Mouse (Mus musculus): ENCODE results near the gene Trim10. TPM values are rescaled to one million over a fixed set of nuclear protein-coding genes. Genes with fewer than 3 reads are reported as not detected.

Trim10 gene
- polyA plus RNA-seq (2012; fragmentation: generic; extraction: Trizol), result under 1 TPM in 1 of 2 experiments, not detected in 1; 0.01 TPM

GRCm38 (mm10) chr17:36869284-36869954 is at the start of gene Trim10:
Gene Trim10 (plus strand): TSS chr17:36869574.

GRCm38 (mm10) chr17:36836874-36837647 is 32.3 kb upstream of the Trim10 start, which contains the start of gene Trim26:
Gene Trim26 (plus strand): TSS chr17:36837134.

GRCm38 (mm10) chr17:36866719-36867527 is 2.5 kb upstream of the Trim10 start, which contains the start of gene Trim15:
Gene Trim15 (minus strand): TSS chr17:36867210.

GRCm38 (mm10) chr17:36890073-36890903 is 20.9 kb downstream of the Trim10 start, which contains the start of gene Trim40:
Gene Trim40 (minus strand): TSS chr17:36890123.

GRCm38 (mm10) chr17:36897552-36898205 is 28.3 kb downstream of the Trim10 start, which contains the start of gene Trim31:
Gene Trim31 (plus strand): TSS chr17:36898118.

Other genes starting within 250 kb of the Trim10 start
- not detected for gene H2-M9, start 226.9 kb upstream of the Trim10 start, polyA plus RNA-seq (2012; fragmentation: generic; extraction: Trizol)
- gene H2-M1, start 197.4 kb upstream of the Trim10 start, polyA plus RNA-seq (2012; fragmentation: generic; extraction: Trizol), result not detected
- gene H2-M10.5, start 96.7 kb upstream of the Trim10 start, polyA plus RNA-seq (2012; fragmentation: generic; extraction: Trizol), result not detected
- gene H2-M10.6, start 57.4 kb upstream of the Trim10 start, polyA plus RNA-seq (2012; fragmentation: generic; extraction: Trizol), result not detected
- 10 to 100 TPM in 1 of 2 experiments, 1 to 10 TPM in 1; 8.2 to 32.7 TPM for gene Trim26, start 32.4 kb upstream of the Trim10 start, polyA plus RNA-seq (2012; fragmentation: generic; extraction: Trizol)
- not detected for gene Trim15, start 2.4 kb upstream of the Trim10 start, polyA plus RNA-seq (2012; fragmentation: generic; extraction: Trizol)
- not detected for gene Trim40, start 20.5 kb downstream of the Trim10 start, polyA plus RNA-seq (2012; fragmentation: generic; extraction: Trizol)
- not detected for gene Trim31, start 28.5 kb downstream of the Trim10 start, polyA plus RNA-seq (2012; fragmentation: generic; extraction: Trizol)
- under 1 TPM; 0.05 to 0.08 TPM for gene Rnf39, start 73.3 kb downstream of the Trim10 start, polyA plus RNA-seq (2012; fragmentation: generic; extraction: Trizol)
- 100 to 1,000 TPM; 197 to 372 TPM for gene Ppp1r11, start 82.2 kb downstream of the Trim10 start, polyA plus RNA-seq (2012; fragmentation: generic; extraction: Trizol)
- gene Znrd1, start 89.0 kb downstream of the Trim10 start, polyA plus RNA-seq (2012; fragmentation: generic; extraction: Trizol), result 100 to 1,000 TPM in 1 of 2 experiments, 10 to 100 TPM in 1; 84.4 to 119 TPM
- 1 to 10 TPM in 1 of 2 experiments, under 1 TPM in 1; 0.77 to 7.1 TPM for gene Znrd1as, start 89.0 kb downstream of the Trim10 start, polyA plus RNA-seq (2012; fragmentation: generic; extraction: Trizol)
- gene 2410137M14Rik, start 111.7 kb downstream of the Trim10 start, polyA plus RNA-seq (2012; fragmentation: generic; extraction: Trizol), result not detected
- under 1 TPM in 1 of 2 experiments, not detected in 1; 0.40 TPM for gene H2-M5, start 120.0 kb downstream of the Trim10 start, polyA plus RNA-seq (2012; fragmentation: generic; extraction: Trizol)
- 1 to 10 TPM; 4.6 to 6.5 TPM for gene Zfp57, start 131.6 kb downstream of the Trim10 start, polyA plus RNA-seq (2012; fragmentation: generic; extraction: Trizol)
- gene Mog, start 153.8 kb downstream of the Trim10 start, polyA plus RNA-seq (2012; fragmentation: generic; extraction: Trizol), result under 1 TPM in 1 of 2 experiments, not detected in 1; 0.04 TPM
- gene Gabbr1, start 176.4 kb downstream of the Trim10 start, polyA plus RNA-seq (2012; fragmentation: generic; extraction: Trizol), result 10 to 100 TPM in 1 of 2 experiments, 1 to 10 TPM in 1; 2.5 to 13.3 TPM
- not detected for gene Olfr90, start 218.9 kb downstream of the Trim10 start, polyA plus RNA-seq (2012; fragmentation: generic; extraction: Trizol)
- not detected for gene Olfr91, start 228.7 kb downstream of the Trim10 start, polyA plus RNA-seq (2012; fragmentation: generic; extraction: Trizol)